Comparison of ENCODE assay signal across 8 mouse cellular contexts in the genomic region with DNA sequence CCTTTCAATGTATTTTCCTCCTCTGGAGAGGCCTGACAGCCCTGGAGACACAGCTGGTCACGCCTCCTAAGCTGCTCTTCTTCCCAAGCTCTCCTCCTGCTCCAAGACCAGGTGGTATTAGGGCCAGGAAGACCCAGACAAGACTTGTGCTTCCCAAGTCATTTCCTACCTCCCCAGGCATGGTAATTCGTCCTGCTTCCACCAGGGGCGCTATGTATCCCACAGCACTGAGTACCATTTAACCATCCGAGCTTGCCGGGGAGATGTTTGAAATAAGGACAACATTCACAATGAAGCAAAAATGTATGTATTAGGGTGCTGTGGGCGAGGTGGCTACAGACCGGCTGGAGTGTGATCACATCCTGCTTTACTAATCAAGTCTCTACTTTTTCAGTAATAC.
DNase-seq lines count a peak whose midpoint lies in the region; ATAC-seq and TF ChIP-seq lines count a peak whose summit lies in the region.
"Had no signal": no experiment of that assay in that cellular context is flagged by ENCODE, and none has a peak within 500 bp of the region (broad histone marks: within the 10 kb centered on the region; RNA-seq: fewer than 3 reads in every experiment).

No protein-coding gene starts in this region.

- TF ChIP-seq EP300 in liver, postnatal 0 days (IDR thresholded peaks at IDR 0.05; ENCODE audit: low read depth), result no peak

- no peak overlapping the region for H3K4me3 ChIP-seq in ES-E14 (ENCODE audit: insufficient read depth in 1 of 2, low read depth in 1 of 2, low read length in 2 of 2, poor library complexity in 1 of 2, severe bottlenecking in 1 of 2)
- no peak overlapping the region for H3K4me3 ChIP-seq in hindbrain, embryonic 13.5 days
- H3K4me3 ChIP-seq in liver, postnatal 0 days (ENCODE audit: low read depth, low read length), result no peak overlapping the region
- H3K4me3 ChIP-seq in small intestine, adult 2 months (ENCODE audit: low read depth, low read length), result no peak overlapping the region
- H3K4me3 ChIP-seq: lung, embryonic 15.5 days had no signal

- peak; percentile 70 for TF ChIP-seq CTCF in brain, embryonic 14.5 days (IDR thresholded peaks at IDR 0.05; ENCODE audit: borderline replicate concordance, extremely low read depth, insufficient read depth, insufficient read length)
- peak; percentile 79 for TF ChIP-seq CTCF in liver, postnatal 0 days (IDR thresholded peaks at IDR 0.05; ENCODE audit: low read depth)
- TF ChIP-seq CTCF in small intestine, adult 2 months (IDR thresholded peaks at IDR 0.05; ENCODE audit: extremely low read depth, insufficient read length, insufficient replicate concordance, low read depth, low read length), result peak; percentile 74; the same call in 1 of the 2 replicates

- H3K9me3 ChIP-seq in ES-E14 (ENCODE audit: control insufficient read depth, insufficient read depth, low read depth, low read length), result no peaks in the 10 kb centered on the region
- H3K9me3 ChIP-seq in hindbrain, embryonic 13.5 days, result no peaks in the 10 kb centered on the region
- no peaks in the 10 kb centered on the region for H3K9me3 ChIP-seq in liver, postnatal 0 days (ENCODE audit: low read length)
- H3K9me3 ChIP-seq: lung, embryonic 15.5 days had no signal

- no peaks in the 10 kb centered on the region for H3K36me3 ChIP-seq in ES-E14 (ENCODE audit: control insufficient read depth, insufficient read depth, low read length, poor library complexity, severe bottlenecking)
- H3K36me3 ChIP-seq in hindbrain, embryonic 13.5 days, result no peaks in the 10 kb centered on the region
- no peaks in the 10 kb centered on the region for H3K36me3 ChIP-seq in liver, postnatal 0 days (replicated peaks; ENCODE audit: insufficient read depth, low read length)
- H3K36me3 ChIP-seq in small intestine, adult 2 months (ENCODE audit: control insufficient read depth, insufficient read depth, low read length), result no peaks in the 10 kb centered on the region
- H3K36me3 ChIP-seq: lung, embryonic 15.5 days had no signal

- no peak overlapping the region for H3K27ac ChIP-seq in ES-E14 (ENCODE audit: insufficient read depth, low read depth, low read length, poor library complexity, severe bottlenecking)
- no peak overlapping the region for H3K27ac ChIP-seq in hindbrain, embryonic 13.5 days
- no peak overlapping the region for H3K27ac ChIP-seq in liver, postnatal 0 days (ENCODE audit: low read depth)
- no peak overlapping the region for H3K27ac ChIP-seq in small intestine, adult 2 months (ENCODE audit: insufficient read depth, low read depth, low read length)
- H3K27ac ChIP-seq: lung, embryonic 15.5 days had no signal

- WGBS in hindbrain, embryonic 13.5 days, result 46% methylated on average over 7 of the region's 7 CpGs
- 41% methylated on average over 7 of the region's 7 CpGs for WGBS in liver, postnatal 0 days (ENCODE audit: insufficient replicate concordance)
- WGBS in small intestine, adult 2 months, result 49% methylated on average over 7 of the region's 7 CpGs

- in situ Hi-C loops in ES-E14 (cut with MboI; ENCODE audit: low sequenced_read_pairs in 2 of 2, unreplicated experiment in 2 of 2), result no loop called here

- DNase-seq in layer of hippocampus, adult 11-12 months (ENCODE audit: low spot score), result peak; percentile 24
- DNase-seq in layer of hippocampus, postnatal 36 days, result no peak
- peak; percentile 70 for DNase-seq in ES-E14 (ENCODE audit: low read depth, low spot score)
- DNase-seq in brain, embryonic 14.5 days (ENCODE audit: low read depth), result peak; percentile 29
- DNase-seq in liver, postnatal 0 days, result peak; percentile 20

- ATAC-seq in hindbrain, embryonic 13.5 days (ENCODE audit: low FRiP score), result peak; percentile 15; the same call in 1 of the 2 replicates
- no peak for ATAC-seq in liver, postnatal 0 days

- H3K9ac ChIP-seq in ES-E14 (ENCODE audit: insufficient read depth, low read depth, low read length, poor library complexity, severe bottlenecking), result no peak overlapping the region
- H3K9ac ChIP-seq in hindbrain, embryonic 13.5 days, result no peak overlapping the region
- H3K9ac ChIP-seq in liver, postnatal 0 days (replicated peaks), result no peak overlapping the region
- H3K9ac ChIP-seq: lung, embryonic 15.5 days had no signal

- H3K27me3 ChIP-seq in hindbrain, embryonic 13.5 days, result no peaks in the 10 kb centered on the region
- no peaks in the 10 kb centered on the region for H3K27me3 ChIP-seq in liver, postnatal 0 days (ENCODE audit: insufficient read depth, low read length)
- H3K27me3 ChIP-seq in small intestine, adult 2 months (ENCODE audit: control insufficient read depth, insufficient read depth, low read length), result no peaks in the 10 kb centered on the region
- H3K27me3 ChIP-seq: lung, embryonic 15.5 days had no signal

- no peak overlapping the region for H3K4me2 ChIP-seq in hindbrain, embryonic 13.5 days
- H3K4me2 ChIP-seq in liver, postnatal 0 days (ENCODE audit: low read depth, low read length), result no peak overlapping the region
- H3K4me2 ChIP-seq: lung, embryonic 15.5 days had no signal

- no peaks in the 10 kb centered on the region for H3K4me1 ChIP-seq in ES-E14 (ENCODE audit: control insufficient read depth in 2 of 2, insufficient read depth in 2 of 2, low read length in 2 of 2, poor library complexity in 1 of 2)
- H3K4me1 ChIP-seq in hindbrain, embryonic 13.5 days (replicated peaks), result peaks cover 4% of the 10 kb centered on the region; the same call in 1 of the 2 replicates
- no peaks in the 10 kb centered on the region for H3K4me1 ChIP-seq in liver, postnatal 0 days (ENCODE audit: insufficient read depth)
- H3K4me1 ChIP-seq in small intestine, adult 2 months (ENCODE audit: control insufficient read depth, insufficient read depth, insufficient read length, low read length), result no peaks in the 10 kb centered on the region
- H3K4me1 ChIP-seq: lung, embryonic 15.5 days had no signal

- no peak for TF ChIP-seq POLR2A in brain, embryonic 14.5 days (IDR thresholded peaks at IDR 0.05; ENCODE audit: borderline replicate concordance, extremely low read depth, insufficient read depth, insufficient read length, poor library complexity, severe bottlenecking)
- no peak for TF ChIP-seq POLR2A in small intestine, adult 2 months (IDR thresholded peaks at IDR 0.05; ENCODE audit: low read depth, low read length)

TF ChIP-seq in ES-E14, 5 proteins besides CTCF, POLR2A, EP300 and RAD21:
- TF ChIP-seq HCFC1 (IDR thresholded peaks at IDR 0.05; ENCODE audit: borderline replicate concordance, insufficient read depth, low read length) (no peak), ZC3H11A (IDR thresholded peaks at IDR 0.05; ENCODE audit: borderline replicate concordance, low read depth, low read length) (peak; percentile 25; the same call in 1 of the 2 replicates)

Comparison
In these comparisons a context has a peak if more than half of its experiments do, and no peak if none do; other contexts are left out.
1. DNase-seq: peak in layer of hippocampus, adult 11-12 months (single experiment), ES-E14 (single experiment), brain, embryonic 14.5 days (single experiment) and liver, postnatal 0 days (single experiment); none in layer of hippocampus, postnatal 36 days (0 of 2).
2. Peak in every context shown above with its lines, with median percentiles within 50 percentile points of each other: CTCF ChIP-seq.